Mouse (Mus musculus) forebrain, embryonic 13.5 days (tissue): Measurements from ENCODE around the gene Hfe. TPM values are rescaled to one million over a fixed set of nuclear protein-coding genes. Genes with fewer than 3 reads are reported as not detected.

ENCODE experiments used
- ATAC-seq: fragments of 200-750 bp; cut with Nextera tagmentation; 2 replicates; pipeline ENCODE4 v1.8.0; 2017
- H3K27ac ChIP-seq: fragments of 300-500 bp; sonication (generic); 2 replicates; pipeline ENCODE4 v1.5.1; 2015; ENCODE audit warnings: inconsistent platforms, mild to moderate bottlenecking, moderate library complexity
- H3K27me3 ChIP-seq: fragments of 300-500 bp; sonication (generic); 2 replicates; pipeline ENCODE4 v1.6.1; 2015; ENCODE audit warnings: mild to moderate bottlenecking, inconsistent platforms
- H3K36me3 ChIP-seq: fragments of 300-500 bp; sonication (generic); 2 replicates; pipeline ENCODE4 v1.6.1; 2015; ENCODE audit warnings: mild to moderate bottlenecking, inconsistent platforms; ENCODE audit not compliant: poor library complexity, severe bottlenecking
- H3K4me1 ChIP-seq: fragments of 300-500 bp; sonication (generic); 2 replicates; pipeline ENCODE4 v1.6.1; 2015; ENCODE audit warnings: inconsistent platforms
- H3K4me2 ChIP-seq: fragments of 300-500 bp; sonication (generic); 2 replicates; pipeline ENCODE4 v1.6.1; 2015; ENCODE audit warnings: inconsistent platforms, mild to moderate bottlenecking, moderate library complexity
- H3K4me3 ChIP-seq: fragments of 300-500 bp; sonication (generic); 2 replicates; pipeline ENCODE4 v1.5.1; 2015; ENCODE audit warnings: mild to moderate bottlenecking, inconsistent platforms
- H3K9ac ChIP-seq: fragments of 300-500 bp; sonication (generic); 2 replicates; pipeline ENCODE4 v1.6.1; 2015; ENCODE audit warnings: mild to moderate bottlenecking, inconsistent platforms
- H3K9me3 ChIP-seq: fragments of 300-500 bp; sonication (generic); replicated peaks from 2 replicates; pipeline ENCODE4 v1.6.1; 2016; ENCODE audit warnings: inconsistent platforms
- WGBS: fragments of 180-500 bp; shearing (Covaris S2); methylation state at CpG from one replicate; pipeline ENCODE4 v1.1.7; 2015; 5-methylcytosine and 5-hydroxymethylcytosine counted together
- polyA plus RNA-seq: library from polyadenylated mRNA; unstranded; fragments of >200 nt; fragmentation: Nextera tagmentation; extraction: Ambion mirVana; gene quantifications from 2 replicates; pipeline ENCODE4 v1.2.1, GENCODE M21; 2015

Gene Hfe
- polyA plus RNA-seq, 1 experiment from 2014 or later, result 2.2 TPM

GRCm38 (mm10) chr13:23740910-23741309 lies 30.3 kb upstream of the Hfe start:
- no peak for ATAC-seq
- Histone ChIP-seq H3K4me1 (peaks cover 25% of the 10 kb centered on the region), H3K27me3 (no peaks in the 10 kb centered on the region), H3K4me3 (no peak overlapping the region), H3K9me3 (no peaks in the 10 kb centered on the region), H3K9ac (no peak overlapping the region), H3K27ac (no peak overlapping the region), H3K4me2 (peak overlapping the region; percentile 98), H3K36me3 (no peaks in the 10 kb centered on the region)
- WGBS, result 72% methylated on average over 5 of the region's 5 CpGs

GRCm38 (mm10) chr13:23740256-23740840 lies 29.7 kb upstream of the Hfe start:
- H3K9ac ChIP-seq, result peak overlapping the region; percentile 92
- peak overlapping the region; percentile 98 for H3K27ac ChIP-seq
- H3K9me3 ChIP-seq, result no peaks in the 10 kb centered on the region
- peak overlapping the region; percentile 98 for H3K4me2 ChIP-seq
- peaks cover 25% of the 10 kb centered on the region for H3K4me1 ChIP-seq
- no peaks in the 10 kb centered on the region for H3K27me3 ChIP-seq
- peak overlapping the region; percentile 57 for H3K4me3 ChIP-seq
- 40% methylated on average over 13 of the region's 13 CpGs for WGBS
- ATAC-seq, result no peak
- no peaks in the 10 kb centered on the region for H3K36me3 ChIP-seq

DNA sequence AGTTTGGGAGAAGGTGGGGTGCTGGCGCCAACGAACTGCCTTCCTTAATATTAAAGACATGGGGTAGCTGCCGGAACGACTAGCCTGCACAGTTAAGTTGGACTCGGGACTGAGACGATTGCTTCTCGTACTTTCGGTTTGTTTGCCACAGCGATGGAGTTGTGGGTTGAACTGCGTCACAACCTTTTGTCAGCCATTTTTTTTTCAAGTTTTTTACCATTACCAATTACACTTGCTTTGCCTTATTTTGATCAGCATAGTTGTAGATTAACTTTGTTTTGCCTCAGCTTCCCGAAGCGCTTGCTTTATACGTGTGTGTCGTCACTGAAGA lies 29.2 kb upstream of the Hfe start:
- peak overlapping the region; percentile 92 for H3K9ac ChIP-seq
- no peak for ATAC-seq
- H3K36me3 ChIP-seq, result no peaks in the 10 kb centered on the region
- H3K4me3 ChIP-seq, result peak overlapping the region; percentile 57
- H3K27me3 ChIP-seq, result no peaks in the 10 kb centered on the region
- no peaks in the 10 kb centered on the region for H3K9me3 ChIP-seq
- WGBS, result 1% methylated on average over 14 of the region's 14 CpGs
- H3K27ac ChIP-seq, result peak overlapping the region; percentile 98
- H3K4me2 ChIP-seq, result peak overlapping the region; percentile 98
- peaks cover 25% of the 10 kb centered on the region for H3K4me1 ChIP-seq

GRCm38 (mm10) chr13:23739069-23739921 lies 28.6 kb upstream of the Hfe start:
- peak overlapping the region; percentile 92 for H3K9ac ChIP-seq
- no peaks in the 10 kb centered on the region for H3K9me3 ChIP-seq
- H3K36me3 ChIP-seq, result no peaks in the 10 kb centered on the region
- no peaks in the 10 kb centered on the region for H3K27me3 ChIP-seq
- peak overlapping the region; percentile 98 for H3K27ac ChIP-seq
- peak overlapping the region; percentile 98 for H3K4me2 ChIP-seq
- ATAC-seq, result peak; percentile 90
- 1% methylated on average over 39 of the region's 39 CpGs for WGBS
- peaks cover 21% of the 10 kb centered on the region for H3K4me1 ChIP-seq
- H3K4me3 ChIP-seq, result peak overlapping the region; percentile 57

DNA sequence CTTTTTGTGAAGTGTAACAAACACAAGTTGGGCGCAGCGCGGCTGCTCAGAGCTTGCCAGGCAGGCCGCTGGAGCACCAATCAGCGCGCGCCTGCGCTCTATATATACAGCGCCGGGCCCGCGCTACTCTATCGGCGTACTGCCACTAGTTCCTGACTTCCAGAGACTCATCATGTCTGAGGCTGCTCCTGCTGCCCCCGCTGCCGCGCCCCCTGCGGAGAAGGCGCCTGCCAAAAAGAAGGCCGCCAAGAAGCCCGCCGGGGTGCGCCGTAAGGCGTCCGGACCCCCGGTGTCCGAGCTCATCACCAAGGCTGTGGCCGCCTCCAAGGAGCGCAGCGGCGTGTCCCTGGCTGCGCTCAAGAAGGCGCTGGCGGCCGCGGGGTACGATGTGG lies 28.0 kb upstream of the Hfe start, which contains the start of gene Hist1h1c:
Gene Hist1h1c (plus strand): TSS at position 132 of the 392 bp plus-strand sequence.
- Histone ChIP-seq H3K4me3 (peak within 1 kb of the TSS; percentile 57), H3K4me1 (peaks cover 20% of the 10 kb centered on the region), H3K9me3 (no peaks in the 10 kb centered on the region), H3K9ac (peak within 1 kb of the TSS; percentile 92), H3K27me3 (no peaks in the 10 kb centered on the region), H3K36me3 (no peaks in the 10 kb centered on the region), H3K27ac (peak within 1 kb of the TSS; percentile 98), H3K4me2 (peak within 1 kb of the TSS; percentile 98)
- peak; percentile 97 for ATAC-seq
- under 1% methylated on average over 38 of the region's 38 CpGs for WGBS

- peak overlapping the region; percentile 98 for H3K27ac ChIP-seq
- H3K4me2 ChIP-seq, result peak overlapping the region; percentile 98
- H3K9ac ChIP-seq, result peak overlapping the region; percentile 92
- peaks cover 20% of the 10 kb centered on the region for H3K4me1 ChIP-seq
- ATAC-seq, result no peak
- H3K36me3 ChIP-seq, result no peaks in the 10 kb centered on the region
- WGBS, result 18% methylated on average over 4 of the region's 4 CpGs
- no peak overlapping the region for H3K4me3 ChIP-seq
- H3K9me3 ChIP-seq, result no peaks in the 10 kb centered on the region
- H3K27me3 ChIP-seq, result no peaks in the 10 kb centered on the region
Measured at GRCm38 (mm10) chr13:23738041-23738440, 27.4 kb upstream of the Hfe start.

DNA sequence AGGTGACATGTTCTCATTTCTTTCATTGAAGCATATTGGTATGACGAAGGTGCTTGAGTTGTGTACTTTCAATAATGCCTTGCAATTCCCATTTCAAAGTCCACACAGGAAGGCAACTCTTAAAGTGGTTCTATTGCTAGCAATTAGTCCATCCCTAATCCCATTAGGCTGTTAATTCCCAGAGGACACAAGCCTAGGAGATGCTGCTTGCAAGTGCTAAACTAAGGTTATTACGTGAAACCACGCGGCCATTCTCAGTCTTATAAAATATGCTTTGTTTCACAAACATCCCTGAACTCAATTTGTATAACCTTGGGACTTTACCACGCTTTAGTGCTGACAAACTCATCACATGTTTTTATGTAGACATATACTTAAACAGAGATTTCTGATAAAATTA lies 26.4 kb upstream of the Hfe start:
- no peaks in the 10 kb centered on the region for H3K9me3 ChIP-seq
- no peak overlapping the region for H3K4me3 ChIP-seq
- H3K4me2 ChIP-seq, result no peak overlapping the region
- no peak for ATAC-seq
- H3K27me3 ChIP-seq, result no peaks in the 10 kb centered on the region
- H3K4me1 ChIP-seq, result peaks cover 20% of the 10 kb centered on the region
- H3K9ac ChIP-seq, result no peak overlapping the region
- no peaks in the 10 kb centered on the region for H3K36me3 ChIP-seq
- 84% methylated on average over 5 of the region's 5 CpGs for WGBS
- no peak overlapping the region for H3K27ac ChIP-seq

DNA sequence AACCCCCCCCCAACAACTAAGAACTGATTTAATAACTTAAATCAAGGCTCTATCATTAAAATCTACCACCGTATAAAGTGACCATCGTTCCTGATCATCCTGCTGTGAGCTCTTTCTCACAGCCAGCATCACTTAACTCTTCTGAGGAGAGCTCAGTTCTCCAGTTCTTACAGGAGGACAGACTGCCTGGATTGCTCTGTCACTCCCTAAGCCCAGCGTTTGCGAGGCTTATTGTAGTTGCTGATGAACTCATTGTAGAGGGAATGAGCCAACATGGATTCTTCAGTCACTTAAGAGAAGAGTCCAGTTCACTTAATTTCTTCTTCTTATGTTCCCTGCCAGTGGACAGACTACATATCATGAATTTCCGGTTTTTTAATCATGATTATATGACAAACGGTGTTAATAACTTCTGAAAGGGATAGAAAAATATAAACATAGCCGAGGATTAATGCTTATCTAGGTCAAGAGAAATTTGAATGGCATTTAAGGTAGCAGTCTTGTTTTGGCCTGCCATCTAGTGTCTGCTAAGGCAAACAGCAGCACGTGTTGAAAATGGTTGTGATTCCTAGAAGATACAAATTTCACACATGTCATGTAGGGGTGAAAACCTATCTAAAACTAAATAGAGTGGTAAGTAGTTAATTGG lies 21.6 kb upstream of the Hfe start:
- Histone ChIP-seq H3K9ac (no peak overlapping the region), H3K36me3 (no peaks in the 10 kb centered on the region), H3K4me3 (no peak overlapping the region), H3K4me2 (no peak overlapping the region), H3K27ac (no peak overlapping the region), H3K27me3 (no peaks in the 10 kb centered on the region), H3K4me1 (no peaks in the 10 kb centered on the region), H3K9me3 (no peaks in the 10 kb centered on the region)
- ATAC-seq, result 0 out of 2 replicates have a peak, but pooled peaks have one; percentile 51
- 26% methylated on average over 8 of the region's 8 CpGs for WGBS

DNA sequence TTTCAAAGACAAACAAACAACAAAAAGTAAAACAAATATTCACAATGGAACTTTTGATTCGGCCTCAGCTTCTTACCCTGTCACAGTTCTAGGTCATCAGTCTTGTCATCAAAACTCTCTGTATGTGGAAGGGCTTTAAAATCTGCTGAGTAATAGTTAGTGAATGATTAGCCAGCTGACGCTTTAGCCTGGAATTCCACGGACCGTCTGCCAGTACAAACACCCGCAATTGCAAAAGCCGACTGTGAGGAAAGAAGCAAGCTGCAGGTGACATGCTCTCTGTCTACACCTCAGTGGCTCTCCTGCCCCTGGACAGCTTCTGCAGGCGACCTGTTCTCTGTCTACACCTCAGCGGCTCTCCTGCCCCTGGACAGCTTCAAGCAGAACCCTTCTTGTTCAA lies 19.8 kb upstream of the Hfe start:
- H3K4me1 ChIP-seq, result no peaks in the 10 kb centered on the region
- WGBS, result 62% methylated on average over 8 of the region's 8 CpGs
- no peak for ATAC-seq
- no peak overlapping the region for H3K4me3 ChIP-seq
- H3K36me3 ChIP-seq, result no peaks in the 10 kb centered on the region
- H3K27ac ChIP-seq, result no peak overlapping the region
- no peaks in the 10 kb centered on the region for H3K27me3 ChIP-seq
- no peaks in the 10 kb centered on the region for H3K9me3 ChIP-seq
- H3K4me2 ChIP-seq, result no peak overlapping the region
- H3K9ac ChIP-seq, result no peak overlapping the region

- 94% methylated on average over 5 of the region's 5 CpGs for WGBS
- no peak for ATAC-seq
- no peaks in the 10 kb centered on the region for H3K27me3 ChIP-seq
- no peak overlapping the region for H3K27ac ChIP-seq
- no peak overlapping the region for H3K4me2 ChIP-seq
- H3K36me3 ChIP-seq, result no peaks in the 10 kb centered on the region
- no peaks in the 10 kb centered on the region for H3K4me1 ChIP-seq
- H3K4me3 ChIP-seq, result no peak overlapping the region
- H3K9me3 ChIP-seq, result no peaks in the 10 kb centered on the region
- H3K9ac ChIP-seq, result no peak overlapping the region
Measured at GRCm38 (mm10) chr13:23729706-23730105, 19.1 kb upstream of the Hfe start.

GRCm38 (mm10) chr13:23729192-23729525 lies 18.5 kb upstream of the Hfe start:
- H3K4me2 ChIP-seq, result no peak overlapping the region
- H3K36me3 ChIP-seq, result no peaks in the 10 kb centered on the region
- no peak for ATAC-seq
- no peak overlapping the region for H3K4me3 ChIP-seq
- WGBS, result 93% methylated on average over 9 of the region's 9 CpGs
- H3K9ac ChIP-seq, result no peak overlapping the region
- no peak overlapping the region for H3K27ac ChIP-seq
- H3K9me3 ChIP-seq, result no peaks in the 10 kb centered on the region
- H3K27me3 ChIP-seq, result no peaks in the 10 kb centered on the region
- no peaks in the 10 kb centered on the region for H3K4me1 ChIP-seq

GRCm38 (mm10) chr13:23728472-23729191 lies 18.0 kb upstream of the Hfe start:
- no peaks in the 10 kb centered on the region for H3K9me3 ChIP-seq
- H3K27me3 ChIP-seq, result no peaks in the 10 kb centered on the region
- no peak overlapping the region for H3K4me3 ChIP-seq
- no peaks in the 10 kb centered on the region for H3K36me3 ChIP-seq
- H3K4me2 ChIP-seq, result no peak overlapping the region
- no peaks in the 10 kb centered on the region for H3K4me1 ChIP-seq
- 89% methylated on average over 18 of the region's 18 CpGs for WGBS
- no peak overlapping the region for H3K9ac ChIP-seq
- ATAC-seq, result no peak
- H3K27ac ChIP-seq, result no peak overlapping the region
